Mouse (Mus musculus) kidney, adult 9 months (tissue): ENCODE measurements at regions not wholly inside any gene's neighbourhood (a gene's known extent, or its start where the extent isn't known, plus 50 kb on each side); places are given as distances from the start of the nearest gene placed in this dataset.

ENCODE experiments used
- DNase-seq: peaks from one replicate; pipeline ENCODE4 v3.0.0; 2022

- DNase-seq = peak; percentile 72
Observed at GRCm38 (mm10) chr4:105327711-105328471, 170.7 kb downstream of the Plpp3 start.

DNA sequence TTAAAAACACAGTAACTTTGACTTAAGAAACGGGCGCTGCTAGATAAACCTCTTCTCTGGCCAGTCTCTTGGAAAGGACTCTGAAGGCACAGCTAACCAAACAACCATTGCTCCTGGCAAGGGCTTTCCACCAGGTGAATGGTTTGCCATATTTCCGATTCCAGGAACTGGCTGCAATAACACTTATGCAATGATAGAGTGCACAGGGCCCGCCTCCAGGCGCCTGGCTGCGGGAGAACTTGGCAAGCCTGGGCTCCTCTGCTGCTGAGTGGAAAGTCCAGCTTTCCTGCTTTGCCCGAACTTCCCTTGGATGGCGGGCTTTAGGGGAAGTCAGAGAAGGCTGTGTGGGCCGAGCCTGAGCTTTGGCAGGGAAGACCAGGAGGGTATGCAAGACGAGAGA, 171.6 kb downstream of the Plpp3 start:
- peak; percentile 95 for DNase-seq

- no peak for DNase-seq
Observed at GRCm38 (mm10) chr4:105332081-105332480, 174.9 kb downstream of the Plpp3 start.

DNA sequence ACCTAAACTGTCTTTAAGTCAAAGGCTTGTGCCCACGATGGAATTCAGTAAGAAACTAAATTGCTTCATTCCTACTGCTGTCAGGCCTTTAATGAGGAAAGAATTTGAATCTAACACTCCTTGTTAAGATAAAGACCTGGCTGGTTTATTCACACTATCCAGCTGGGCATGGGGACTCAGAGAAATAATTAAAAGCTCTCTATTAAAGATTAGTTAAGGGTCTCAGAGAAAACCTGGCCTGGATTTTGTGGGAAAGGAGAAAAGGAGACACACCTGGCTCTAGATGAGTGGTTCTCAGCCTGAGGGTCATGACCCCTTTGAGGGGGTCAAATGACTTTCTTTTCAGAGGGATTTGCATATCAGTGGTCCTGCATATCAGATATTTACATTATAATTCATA, 178.7 kb downstream of the Plpp3 start:
- peak; percentile 75 for DNase-seq

GRCm38 (mm10) chr4:105336557-105336956, 179.4 kb downstream of the Plpp3 start:
- no peak for DNase-seq

DNA sequence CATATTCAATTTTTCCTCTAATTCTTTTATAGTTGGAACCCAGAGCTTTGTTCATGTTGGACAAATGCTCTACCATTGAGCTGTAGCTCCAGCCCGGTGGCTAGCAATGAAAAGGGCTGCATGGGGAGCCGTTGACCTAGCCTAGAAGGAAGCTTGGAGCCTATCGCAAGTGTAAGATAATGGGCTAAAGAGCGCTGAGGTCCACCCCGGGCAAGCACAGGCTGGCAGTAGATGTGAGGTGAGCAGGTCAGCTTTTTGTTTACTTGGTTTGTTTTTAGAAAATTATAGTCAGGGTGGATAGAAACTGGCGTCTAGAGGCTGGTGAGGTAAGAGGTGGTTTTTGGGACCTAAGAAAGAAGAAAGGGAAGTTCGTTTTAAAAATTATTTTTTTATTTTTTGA, 181.0 kb downstream of the Plpp3 start:
- no peak for DNase-seq

- DNase-seq = no peak
Observed at GRCm38 (mm10) chr4:105338861-105339260, 181.7 kb downstream of the Plpp3 start.

DNA sequence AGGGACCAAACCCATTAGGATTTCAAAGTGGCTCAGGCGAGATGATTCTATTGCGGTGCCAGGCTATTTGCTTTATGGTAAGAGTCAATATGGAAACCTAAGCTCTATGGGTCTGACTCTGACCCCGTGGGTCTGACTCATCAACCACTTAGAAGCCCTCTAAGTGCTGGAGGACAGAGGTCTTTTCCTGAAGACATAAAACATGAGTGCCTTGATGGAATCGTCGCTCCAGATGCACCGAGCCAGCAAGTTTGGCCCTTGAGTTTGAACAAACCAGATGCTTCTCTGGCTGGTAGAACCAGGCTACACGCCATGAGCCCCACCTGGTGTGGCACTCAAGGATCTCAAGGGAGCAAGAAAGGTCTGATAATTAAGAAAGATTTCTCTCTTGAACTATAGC, 184.1 kb downstream of the Plpp3 start:
- DNase-seq = no peak

GRCm38 (mm10) chr4:105346846-105347245, 189.7 kb downstream of the Plpp3 start:
- DNase-seq = no peak

GRCm38 (mm10) chr4:105347911-105348310, 190.8 kb downstream of the Plpp3 start:
- DNase-seq = no peak

DNA sequence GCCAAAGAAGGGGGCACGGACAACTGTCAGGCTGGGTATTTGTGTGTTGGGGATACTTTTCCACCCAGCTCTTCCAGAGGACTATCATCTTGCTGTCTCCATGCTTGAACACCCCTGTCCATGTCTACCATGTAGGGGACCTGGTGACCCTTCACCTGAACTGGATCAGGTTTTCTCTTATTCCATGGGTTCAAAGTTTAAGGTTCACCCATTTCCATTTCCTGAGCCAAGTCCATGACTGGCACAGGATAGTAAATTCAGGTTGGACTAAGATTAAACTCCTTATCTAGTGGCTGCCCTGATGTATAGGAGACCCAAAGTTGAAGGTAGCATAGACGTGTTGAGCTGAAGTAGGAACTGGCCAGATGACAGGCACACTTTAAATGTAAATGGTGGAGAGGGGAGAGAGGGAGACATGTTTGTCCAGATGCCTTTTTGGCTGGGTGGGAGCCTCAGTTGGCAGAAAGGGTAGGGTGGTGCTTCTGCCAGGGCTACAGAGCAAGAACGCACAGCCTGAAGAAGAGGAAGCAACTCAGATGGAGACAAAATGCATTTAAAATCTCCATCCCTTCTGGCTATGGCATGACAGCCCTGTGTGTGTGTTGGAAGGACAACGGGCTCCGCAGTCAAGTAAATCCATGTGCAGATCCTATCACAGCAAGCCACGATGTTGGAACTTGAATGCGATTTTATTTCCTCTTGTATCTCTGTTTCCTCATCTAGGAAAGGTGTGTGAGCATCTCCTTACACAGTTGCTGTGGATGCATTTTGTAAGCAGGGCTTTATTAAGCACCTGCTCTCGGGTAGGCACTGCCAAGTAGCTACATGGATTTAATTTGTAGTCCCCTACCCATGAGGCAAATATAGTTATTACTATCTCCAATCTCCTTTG, 192.4 kb downstream of the Plpp3 start:
- peak; percentile 63 for DNase-seq

- DNase-seq = peak; percentile 18
Observed at GRCm38 (mm10) chr4:105352342-105352741, 195.2 kb downstream of the Plpp3 start.

DNA sequence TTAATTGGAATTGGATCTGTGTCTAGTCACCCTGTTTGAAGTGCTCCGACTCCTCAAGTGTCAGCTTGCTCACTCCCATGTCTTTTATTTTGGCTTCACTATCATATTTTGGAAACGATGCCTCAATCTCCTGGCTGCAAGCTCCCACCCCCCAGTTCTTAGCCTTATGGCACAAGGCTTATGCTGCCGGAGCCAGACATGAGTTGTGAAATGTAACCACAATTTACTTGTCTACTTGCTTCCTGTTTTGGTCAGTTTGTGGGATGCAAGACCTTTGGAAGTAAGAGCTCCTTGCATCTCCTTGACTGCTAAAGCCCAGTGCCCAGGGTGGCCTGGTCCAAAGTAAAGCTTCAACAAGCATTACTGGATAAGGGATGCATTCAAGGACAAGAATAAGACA, 195.8 kb downstream of the Plpp3 start:
- no peak for DNase-seq

DNA sequence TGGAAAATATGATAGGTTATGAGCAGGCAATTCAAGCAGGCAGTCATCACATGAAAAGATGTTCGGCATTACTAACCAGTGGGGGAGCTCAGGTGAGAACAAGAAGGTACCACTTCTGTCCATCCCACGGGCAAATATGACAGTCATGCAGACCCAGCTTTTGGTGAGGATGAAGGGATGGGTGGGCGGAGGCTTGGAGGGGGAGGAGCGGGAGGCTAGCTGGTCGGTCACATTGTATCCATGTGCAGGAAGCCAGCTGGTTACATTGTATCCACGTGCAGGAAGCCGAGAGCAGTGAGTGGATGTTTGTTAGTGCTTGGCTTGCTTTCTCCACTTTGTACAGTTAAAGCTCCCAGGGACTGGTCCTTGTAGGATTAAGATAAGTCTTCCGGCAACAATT, 196.9 kb downstream of the Plpp3 start:
- no peak for DNase-seq

- DNase-seq = no peak
Observed at GRCm38 (mm10) chr4:105356616-105357015, 199.5 kb downstream of the Plpp3 start.

DNA sequence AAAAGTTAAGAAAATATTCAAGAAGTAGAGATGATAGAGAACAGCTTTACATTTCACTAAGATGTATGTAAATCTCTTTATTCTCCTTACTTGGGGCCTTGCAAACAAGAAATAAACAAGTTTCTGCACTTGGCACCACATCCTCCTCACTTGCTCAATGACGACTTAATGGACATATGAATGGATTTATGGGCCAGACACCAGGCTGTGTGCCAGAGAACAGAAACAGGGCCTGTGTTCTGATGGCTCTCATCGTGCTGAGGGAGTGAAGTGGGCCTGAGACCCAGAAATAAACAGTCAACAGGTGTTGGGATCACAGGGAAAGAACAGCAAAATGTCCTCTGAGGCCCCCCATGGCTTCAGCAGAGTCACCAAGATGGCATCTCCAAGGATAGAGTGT, 201.6 kb downstream of the Plpp3 start:
- no peak for DNase-seq

GRCm38 (mm10) chr4:105364496-105364895, 207.3 kb downstream of the Plpp3 start:
- DNase-seq = peak; percentile 63

GRCm38 (mm10) chr4:105365076-105365475, 207.9 kb downstream of the Plpp3 start:
- peak; percentile 94 for DNase-seq

- no peak for DNase-seq
Observed at GRCm38 (mm10) chr4:105376591-105376990, 219.4 kb downstream of the Plpp3 start.

GRCm38 (mm10) chr4:105377469-105378187, 220.5 kb downstream of the Plpp3 start:
- DNase-seq = no peak

DNA sequence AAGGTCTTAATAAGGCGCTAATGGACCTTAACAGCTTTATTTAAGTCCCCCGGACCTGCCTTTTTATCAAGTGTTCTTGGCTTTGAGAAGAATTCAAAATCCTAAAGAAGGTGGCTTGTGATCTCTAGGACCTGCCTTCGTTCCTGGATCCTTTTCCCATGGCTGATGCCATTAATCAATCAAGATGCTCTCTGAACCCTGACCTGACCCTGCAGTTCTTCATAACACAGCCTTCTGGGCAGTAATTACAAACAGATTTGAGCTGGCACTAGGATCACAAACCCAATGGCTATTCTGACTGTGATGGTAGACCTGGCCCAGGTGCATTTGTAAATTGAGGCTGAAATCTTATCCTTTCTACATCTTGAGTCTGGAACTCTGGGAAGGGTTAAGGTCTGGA, 227.7 kb downstream of the Plpp3 start:
- no peak for DNase-seq

DNA sequence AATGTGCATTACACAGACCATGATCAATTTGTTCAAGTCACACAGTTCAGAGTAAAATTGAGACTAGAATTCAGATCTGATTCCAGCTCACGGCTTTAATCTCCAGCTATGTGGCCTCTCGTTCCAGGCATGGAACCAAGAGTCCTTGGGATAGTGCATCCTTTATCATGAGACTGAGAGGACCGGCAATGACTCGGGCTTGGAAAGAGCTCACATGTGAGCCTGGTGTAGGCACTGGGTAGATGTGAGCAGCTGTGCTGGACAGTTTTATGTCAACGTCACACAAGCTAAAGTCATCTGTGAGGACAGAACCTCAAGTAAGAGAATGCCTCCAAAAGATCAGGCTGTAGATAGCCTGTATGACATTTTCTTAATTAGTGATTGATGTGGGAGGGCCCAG, 228.3 kb downstream of the Plpp3 start:
- DNase-seq = no peak

GRCm38 (mm10) chr4:105390378-105390777, 233.2 kb downstream of the Plpp3 start:
- DNase-seq = peak; percentile 56
